Mouse (Mus musculus): Measurements from ENCODE around the gene Zcchc18.
"Not testable (repeated sequence)": the region's sequence is repeated elsewhere in the genome, so short reads cannot be mapped to it uniquely, and the experiment has no call there.

Gene Zcchc18

DNA sequence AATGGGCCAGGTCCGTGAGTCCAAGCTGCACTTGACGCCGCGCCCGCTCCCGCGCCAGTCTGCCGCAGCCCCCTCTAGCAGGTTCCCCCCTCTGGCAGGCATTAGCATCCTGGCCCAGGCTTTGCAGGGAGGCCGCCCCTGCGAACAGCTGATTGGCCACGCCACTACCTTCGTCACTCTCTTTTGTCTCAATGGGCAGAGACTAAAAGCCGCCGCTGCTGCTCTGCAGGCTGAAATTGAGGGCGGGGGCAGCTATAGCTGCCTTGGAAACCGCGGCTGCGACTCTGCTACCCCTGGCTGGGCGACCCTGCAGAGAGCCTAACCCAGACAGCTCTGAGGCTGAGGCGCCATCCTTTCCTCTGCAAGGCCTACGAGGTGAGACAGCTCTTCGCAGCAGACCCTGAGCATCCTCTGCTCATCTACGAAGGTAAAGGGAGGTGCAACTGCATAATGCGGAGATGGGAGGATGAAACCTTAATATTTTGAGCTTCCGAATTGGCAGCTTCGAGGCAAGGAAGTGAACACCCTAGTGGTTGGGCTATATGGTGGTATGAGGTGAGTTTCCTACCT lies at the start of gene Zcchc18:
Gene Zcchc18 (plus strand): TSS at position 178 of the 570 bp plus-strand sequence.
- peak; percentile 58 for DNase-seq (ENCODE audit: low read depth, low spot score)

DNA sequence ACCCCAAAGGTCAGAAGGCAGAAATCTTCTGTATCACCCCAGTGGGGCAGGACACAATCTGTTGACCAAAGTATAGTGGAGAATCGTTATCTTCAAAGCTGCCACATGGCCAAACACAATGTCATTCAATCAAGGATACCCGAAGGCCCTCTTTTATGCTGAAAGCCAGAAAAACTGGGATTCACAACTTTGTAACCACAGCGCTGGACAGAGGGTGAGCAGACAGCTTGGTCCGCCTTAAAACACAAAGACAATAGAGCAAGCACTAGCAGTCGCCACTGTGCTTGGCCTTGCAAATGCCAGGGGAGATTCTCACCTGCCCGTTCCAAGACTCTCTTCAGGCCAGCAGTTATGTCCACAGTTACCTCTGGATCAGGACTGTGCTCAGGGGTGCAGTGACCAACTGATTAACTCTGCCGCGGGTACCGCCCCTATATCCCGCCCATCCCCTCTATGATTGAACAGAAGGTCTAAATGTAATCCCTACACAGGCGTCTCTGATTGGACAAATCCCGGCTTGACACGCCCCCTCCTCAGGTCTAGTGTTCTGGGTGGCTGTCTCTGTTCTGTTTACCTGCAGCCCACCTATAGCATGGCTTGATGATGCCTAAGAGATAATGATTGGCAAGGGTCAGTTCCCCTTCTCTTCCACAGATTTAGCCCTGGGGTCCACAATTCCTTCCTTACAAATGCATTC lies 35.2 kb upstream of the Zcchc18 start:
- peak; percentile 61 for DNase-seq (ENCODE audit: low read depth, low spot score)

DNA sequence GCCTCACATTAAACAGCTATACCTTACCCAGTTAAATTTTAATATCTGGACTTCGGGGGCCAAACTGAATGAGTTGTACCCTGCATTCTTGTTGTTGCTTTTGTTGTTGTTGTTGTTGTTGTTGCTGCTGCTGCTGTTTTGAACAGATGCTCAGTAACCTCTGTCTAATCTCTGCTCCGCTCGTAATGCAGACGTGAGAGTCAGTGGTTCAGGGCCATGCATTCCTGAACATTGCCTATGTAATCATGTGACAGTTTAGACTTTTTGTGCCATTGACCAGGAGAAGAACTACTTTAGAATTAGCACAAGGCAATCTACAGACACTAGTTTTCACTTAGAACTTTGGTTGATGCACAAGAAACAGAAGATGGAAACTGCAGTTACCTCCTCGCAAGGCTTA lies 34.7 kb upstream of the Zcchc18 start:
- not testable (repeated sequence) for DNase-seq (ENCODE audit: low read depth, low spot score)

DNA sequence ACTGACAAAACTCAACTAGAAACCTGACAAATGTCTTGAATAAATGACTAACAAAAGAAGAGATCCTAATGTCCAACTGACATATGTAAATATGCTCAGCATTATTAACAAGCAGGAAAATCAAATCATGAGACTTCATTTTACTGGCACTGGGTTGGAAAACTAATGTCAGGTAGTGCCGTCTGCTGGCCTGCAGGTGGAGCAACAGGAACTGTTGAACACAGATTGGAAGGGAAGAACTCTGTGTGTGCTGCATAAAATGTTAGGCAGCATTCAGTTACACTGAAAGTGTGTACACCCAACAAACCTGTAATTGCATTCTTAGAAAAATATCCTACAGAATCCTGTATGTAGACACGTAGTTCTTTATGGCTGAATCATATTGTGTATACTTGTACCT lies 33.3 kb upstream of the Zcchc18 start:
- DNase-seq (ENCODE audit: low read depth, low spot score) = no peak

DNA sequence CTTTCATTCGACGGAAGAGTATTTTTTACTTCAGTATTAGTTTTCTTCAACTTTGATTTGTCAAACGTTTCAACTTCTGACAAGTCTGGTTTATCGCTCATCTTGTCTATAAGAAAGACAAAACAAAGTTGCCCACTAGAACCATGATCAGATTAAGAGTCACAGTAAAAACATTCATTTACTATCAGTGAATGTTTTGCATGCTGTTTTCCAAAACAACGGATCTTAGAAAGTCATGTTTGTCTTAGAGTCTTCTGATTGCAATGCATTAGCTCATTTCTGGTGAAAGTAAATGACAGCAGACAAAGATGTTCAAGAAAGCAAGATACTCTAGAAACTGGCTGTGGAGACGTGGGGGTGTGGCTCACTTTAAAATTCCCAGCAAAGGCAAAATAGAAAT lies 17.6 kb upstream of the Zcchc18 start, which contains the start of gene Tmsb15b2:
Gene Tmsb15b2 (minus strand): TSS at position 101 of the 400 bp plus-strand sequence.
- not testable (repeated sequence) for DNase-seq (ENCODE audit: low read depth, low spot score)

DNA sequence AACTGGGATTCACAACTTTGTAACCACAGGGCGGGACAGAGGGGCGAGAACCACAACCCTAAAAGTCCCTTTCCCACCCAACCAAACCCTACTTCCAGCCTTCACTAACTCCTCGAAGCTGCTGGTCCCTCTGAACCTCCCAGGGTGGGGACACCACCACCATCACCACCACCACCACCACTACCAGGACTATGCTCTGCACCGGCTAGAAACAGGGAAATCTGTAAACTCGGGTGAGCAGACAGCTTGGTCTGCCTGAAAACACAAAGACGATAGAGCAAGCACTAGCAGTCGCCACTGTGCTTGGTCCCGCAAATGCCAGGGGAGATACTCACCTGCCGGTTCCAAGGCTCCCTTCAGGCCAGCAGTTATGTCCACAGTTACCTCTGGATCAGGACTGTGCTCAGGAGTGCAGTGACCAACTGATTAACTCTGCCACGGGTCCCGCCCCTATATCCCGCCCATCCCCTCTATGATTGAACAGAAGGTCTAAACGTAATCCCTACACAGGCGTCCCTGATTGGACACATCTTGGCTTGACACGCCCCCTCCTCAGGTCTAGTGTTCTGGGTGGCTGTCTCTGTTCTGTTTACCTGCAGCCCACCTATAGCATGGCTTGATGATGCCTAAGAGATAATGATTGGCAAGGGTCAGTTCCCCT lies 16.4 kb upstream of the Zcchc18 start, which contains the start of the genes Tmsb15l and Tmsb15b1:
Gene Tmsb15l (minus strand): TSS at position 446 of the 661 bp plus-strand sequence.
Gene Tmsb15b1 (minus strand): TSS at position 451 of the 661 bp plus-strand sequence.
- DNase-seq (ENCODE audit: low read depth, low spot score) = peak; percentile 73

DNA sequence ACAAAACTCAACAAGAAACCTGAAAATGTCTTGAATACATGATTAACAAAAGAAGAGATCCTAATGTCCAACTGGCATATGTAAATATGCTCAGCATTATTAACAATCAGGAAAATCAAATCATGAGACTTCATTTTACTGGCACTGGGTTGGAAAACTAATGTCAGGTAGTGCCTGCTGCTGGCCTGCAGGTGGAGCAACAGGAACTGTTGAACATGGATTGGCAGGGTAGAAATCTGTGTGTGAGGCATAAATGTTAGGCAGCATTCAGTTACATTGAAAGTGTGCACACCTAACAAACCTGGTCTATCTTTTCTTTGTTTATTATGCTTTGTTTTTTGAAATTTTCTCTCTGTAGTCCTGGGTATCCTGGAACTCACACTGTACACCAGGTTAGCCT lies 14.3 kb upstream of the Zcchc18 start:
- no peak for DNase-seq (ENCODE audit: low read depth, low spot score)

DNA sequence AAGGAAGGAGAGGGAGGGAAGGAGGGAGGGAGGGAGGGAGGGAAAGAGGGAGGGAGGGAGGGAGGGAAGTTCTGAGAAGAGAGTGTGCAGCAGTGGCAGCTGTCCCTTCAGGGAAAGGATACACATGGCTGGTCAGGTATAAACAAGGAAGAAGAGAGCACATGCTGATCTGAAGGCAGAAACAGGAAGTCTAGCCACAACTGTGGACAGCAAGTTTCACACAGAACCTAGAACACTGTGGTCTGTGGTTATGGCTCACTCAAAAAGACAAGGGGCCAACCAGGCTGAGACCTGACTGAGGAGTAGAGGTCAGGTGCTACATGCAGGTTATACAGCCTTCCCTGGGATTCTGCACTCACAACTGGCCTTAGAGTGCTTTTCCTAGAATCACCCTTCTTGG lies 6.9 kb upstream of the Zcchc18 start:
- DNase-seq (ENCODE audit: low read depth, low spot score) = no peak

DNA sequence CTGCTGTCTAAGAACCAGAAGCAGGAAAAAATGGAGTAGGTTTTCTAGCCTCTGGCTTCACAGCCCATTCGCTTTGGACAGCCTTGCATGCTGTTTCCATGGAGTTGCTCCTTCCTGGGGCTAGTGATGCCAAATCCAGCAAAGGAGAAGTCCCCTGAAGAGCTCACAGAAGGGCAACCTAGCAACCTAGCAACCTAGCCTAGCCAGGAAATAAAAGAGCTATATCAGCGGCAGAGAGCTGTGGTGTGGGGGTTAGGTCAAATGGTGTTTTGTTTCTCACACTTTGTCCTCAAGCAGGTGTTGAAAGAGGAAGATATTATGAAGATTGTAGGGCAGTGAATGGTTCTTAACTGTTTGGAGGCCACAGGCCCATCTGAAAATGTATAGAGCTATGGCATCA lies 1.7 kb upstream of the Zcchc18 start:
- DNase-seq (ENCODE audit: low read depth, low spot score) = no peak

DNA sequence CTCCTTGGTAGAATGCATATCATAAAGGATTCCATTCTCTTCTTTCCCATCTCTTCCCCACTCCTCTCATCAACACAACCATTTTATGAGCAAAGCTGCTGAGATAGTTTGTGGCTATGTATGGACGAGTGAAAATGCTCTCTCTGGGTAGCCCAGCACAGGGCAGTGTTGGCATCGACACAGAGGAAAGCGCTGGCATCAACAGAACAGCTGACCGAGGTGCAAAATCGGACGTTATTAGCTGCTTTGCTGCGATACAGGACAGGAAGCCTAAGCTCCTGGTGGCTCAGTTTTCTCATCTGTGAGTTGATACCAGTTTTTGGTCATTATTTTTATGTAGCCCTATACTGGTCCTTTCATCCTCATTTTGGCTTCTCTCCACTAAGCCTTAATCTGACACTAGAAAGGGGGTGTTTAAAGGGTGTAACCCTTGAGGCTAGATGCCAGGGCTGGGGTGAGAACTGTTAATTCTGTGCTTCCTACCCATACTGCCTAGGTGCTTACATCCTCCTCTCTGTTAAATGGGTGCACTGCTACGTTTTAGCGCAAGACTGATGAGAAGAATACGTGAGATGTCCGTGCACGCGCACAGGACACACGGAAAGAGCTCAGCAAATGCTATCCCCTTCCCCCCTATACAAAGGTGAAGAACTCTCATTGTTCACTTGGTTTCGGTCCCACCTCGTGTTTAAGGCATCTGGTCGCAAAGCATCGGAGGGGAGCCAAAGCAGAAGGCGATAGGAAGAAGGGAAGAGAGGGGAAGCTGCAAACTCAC lies 577 bp upstream of the Zcchc18 start:
- no peak for DNase-seq (ENCODE audit: low read depth, low spot score)

DNA sequence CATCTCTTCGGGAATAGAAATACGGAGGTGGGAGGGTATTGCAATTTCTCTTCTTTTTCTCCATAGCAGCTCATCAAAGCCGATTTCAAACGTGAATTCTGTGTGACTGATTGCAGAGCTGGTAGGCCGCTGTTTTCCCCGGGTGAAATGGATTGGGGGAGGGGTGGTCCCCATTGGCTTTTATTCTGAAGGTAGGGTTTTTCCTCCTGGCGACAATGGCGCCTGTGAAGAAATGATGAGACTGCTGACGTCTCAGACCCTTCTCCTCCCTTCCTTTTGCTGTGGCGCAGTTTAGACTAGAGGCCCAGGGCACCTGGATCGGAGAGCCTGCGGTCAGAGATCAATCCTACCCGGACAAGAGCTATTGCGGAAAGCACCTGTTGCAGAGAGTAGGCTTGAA lies 686 bp downstream of the Zcchc18 start:
- no peak for DNase-seq (ENCODE audit: low read depth, low spot score)

DNA sequence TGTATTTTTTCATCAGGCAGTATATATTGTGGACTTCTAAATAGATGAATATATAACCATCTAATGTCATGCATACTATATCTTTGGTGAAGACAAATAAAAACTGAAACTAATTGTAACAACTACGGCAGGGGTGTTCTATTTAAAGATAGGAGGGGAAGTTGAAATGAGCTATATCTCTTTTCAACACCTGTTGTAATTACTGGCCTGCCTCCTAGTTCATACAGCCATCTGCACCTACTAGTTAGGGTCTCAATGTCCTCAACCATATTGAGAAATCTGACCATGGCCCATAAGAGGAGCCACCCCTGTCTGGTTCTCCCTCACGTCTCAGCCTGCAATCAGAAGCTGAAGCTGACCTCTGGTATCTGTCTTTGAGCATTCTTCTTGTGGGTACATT lies 3.3 kb downstream of the Zcchc18 start:
- no peak for DNase-seq (ENCODE audit: low read depth, low spot score)

DNA sequence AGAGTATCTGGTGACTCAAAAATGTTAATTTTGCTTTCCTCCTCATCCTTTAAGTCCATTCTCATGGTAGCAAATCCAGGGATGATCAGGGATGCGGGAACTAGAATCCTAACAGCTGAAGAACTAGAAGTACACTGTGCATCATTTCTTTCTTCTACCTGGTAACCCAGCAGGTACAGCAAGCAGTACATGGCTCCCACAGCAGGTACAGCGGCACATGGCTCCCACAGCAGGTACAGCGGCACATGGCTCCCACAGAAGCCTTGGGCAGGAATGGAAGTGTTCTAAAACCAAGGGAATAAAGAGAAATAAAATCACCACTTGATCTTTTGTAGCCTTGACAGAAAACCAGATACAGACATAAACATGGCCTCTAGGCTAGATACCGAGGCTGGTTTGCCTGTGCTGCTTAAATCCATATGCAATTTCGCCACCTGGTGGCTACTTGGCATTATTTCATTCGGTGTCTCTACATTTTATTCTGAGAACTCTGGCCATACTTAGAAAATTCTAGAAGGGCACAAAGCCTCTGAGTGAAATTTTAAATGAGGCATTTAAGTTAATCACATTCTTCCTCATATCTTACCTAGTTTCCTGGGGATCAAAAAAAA lies 22.2 kb downstream of the Zcchc18 start:
- DNase-seq (ENCODE audit: low read depth, low spot score) = peak; percentile 52

DNA sequence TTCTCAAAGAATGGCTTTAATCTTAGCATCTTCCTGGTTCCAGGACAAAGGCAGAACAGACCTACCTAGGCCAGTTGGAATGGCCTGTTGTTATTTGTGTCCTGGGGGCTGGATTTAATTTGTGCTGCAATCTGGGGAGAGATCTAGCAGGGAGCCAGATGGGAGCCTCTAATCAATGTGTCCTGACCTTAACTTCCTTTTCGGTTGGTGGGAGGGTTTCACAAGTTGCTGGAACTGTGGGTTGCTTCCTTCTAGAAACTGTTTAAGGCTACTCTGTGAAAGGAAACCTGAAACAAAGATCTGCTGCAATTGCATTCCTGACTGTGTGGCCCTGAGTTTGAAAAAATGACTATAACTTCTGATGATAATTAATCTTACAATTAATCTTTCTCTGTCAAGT lies 24.7 kb downstream of the Zcchc18 start:
- DNase-seq (ENCODE audit: low read depth, low spot score) = no peak

DNA sequence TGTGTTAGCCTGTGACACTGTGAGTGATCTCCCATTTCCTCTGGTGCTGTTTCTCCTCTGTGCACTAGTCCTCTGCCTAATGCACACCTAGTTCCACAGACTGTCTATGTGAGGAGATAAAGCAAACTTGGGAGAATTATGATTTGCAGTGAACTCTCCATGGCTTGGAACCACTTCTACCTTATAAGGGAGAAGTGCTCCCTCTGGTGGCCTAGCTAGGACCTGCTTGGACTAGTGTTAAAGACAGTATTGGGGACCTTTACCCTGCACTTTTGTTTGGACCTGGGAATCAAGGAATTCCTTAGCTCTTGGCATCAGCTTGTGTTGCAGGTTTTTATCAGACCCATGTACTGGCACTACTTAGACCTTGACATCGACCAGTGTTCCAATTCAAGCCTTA lies 26.4 kb downstream of the Zcchc18 start:
- peak; percentile 42 for DNase-seq (ENCODE audit: low read depth, low spot score)

DNA sequence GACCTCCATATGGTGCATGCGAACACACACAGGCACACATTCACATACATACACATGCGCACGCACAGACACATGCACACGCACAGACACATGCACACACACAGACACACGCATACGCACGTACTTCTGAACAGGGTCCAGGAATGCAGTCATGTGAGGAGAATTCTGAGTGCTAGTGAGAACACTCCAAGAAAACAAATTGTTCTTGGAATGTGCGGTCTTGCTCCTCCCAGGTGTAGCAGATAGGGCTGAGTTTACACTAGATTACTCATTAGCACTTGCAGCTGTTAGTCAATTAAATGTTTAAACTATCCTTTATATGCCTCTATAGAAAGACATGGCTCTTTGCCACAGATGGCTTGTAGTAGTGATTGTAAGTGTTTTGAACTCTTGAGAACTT lies 38.0 kb downstream of the Zcchc18 start:
- no peak for DNase-seq (ENCODE audit: low read depth, low spot score)

DNA sequence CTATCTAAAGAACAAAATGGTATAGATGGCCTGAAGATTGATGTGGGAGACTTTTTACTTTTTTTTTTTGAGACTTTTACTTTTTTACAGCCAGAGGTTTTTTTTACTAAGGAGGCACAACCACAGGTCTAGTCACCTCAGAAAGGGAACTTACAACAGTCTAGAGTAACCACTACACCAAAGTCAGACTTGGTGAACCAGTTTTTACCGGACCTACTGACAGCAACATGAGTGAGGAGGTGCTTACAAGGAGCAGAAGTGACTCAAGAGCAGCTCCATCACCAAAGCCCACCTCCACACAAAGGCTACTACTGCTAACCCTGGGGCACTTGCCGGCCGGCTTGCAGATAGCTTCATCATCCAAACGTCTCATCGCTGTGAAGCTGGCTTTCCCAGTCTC lies 38.8 kb downstream of the Zcchc18 start:
- DNase-seq (ENCODE audit: low read depth, low spot score) = no peak

DNA sequence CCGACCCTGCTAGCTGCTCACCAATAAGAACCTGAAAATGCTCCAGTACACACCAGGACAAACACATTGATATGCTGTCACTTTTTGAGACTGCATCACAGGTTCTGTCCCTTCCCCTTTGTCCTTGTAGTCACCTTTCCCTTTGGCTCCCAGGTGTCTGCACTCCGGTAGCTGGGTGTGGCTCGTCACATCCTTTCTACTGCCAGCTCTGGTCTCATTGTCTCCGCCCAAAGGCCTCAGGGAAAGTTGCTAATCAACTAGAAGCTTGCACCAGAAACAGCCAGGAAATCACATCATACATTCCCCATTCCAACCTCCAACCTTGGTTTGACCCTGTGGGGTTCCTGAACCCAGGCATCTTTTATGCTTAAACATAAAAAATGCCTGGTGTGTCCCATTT lies 41.4 kb downstream of the Zcchc18 start:
- no peak for DNase-seq (ENCODE audit: low read depth, low spot score)

DNA sequence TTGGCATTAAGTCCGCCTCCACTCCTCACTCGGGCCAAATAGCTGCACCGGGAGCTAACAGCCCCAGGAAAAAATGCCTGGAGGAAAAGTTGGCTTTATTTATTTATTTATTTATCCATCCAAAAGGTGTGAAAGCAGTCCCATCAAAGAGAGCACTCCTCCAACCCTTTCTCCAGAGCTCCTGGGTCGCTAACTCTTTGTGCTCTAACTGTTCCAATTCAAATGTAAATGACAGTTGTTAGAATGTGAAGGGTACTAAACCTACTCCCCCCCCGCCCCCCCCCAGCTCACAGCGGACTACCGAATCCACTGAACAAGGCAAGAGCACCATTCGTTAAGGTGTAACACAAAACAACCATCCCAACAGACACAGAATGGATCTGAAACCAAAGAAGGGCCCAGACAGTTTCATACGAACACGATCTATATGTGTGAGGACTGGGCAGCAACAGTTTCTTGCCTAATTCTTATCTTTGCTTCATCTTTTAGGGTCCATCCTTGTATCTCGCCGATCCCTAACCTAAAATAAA lies 44.6 kb downstream of the Zcchc18 start:
- no peak for DNase-seq (ENCODE audit: low read depth, low spot score)

DNA sequence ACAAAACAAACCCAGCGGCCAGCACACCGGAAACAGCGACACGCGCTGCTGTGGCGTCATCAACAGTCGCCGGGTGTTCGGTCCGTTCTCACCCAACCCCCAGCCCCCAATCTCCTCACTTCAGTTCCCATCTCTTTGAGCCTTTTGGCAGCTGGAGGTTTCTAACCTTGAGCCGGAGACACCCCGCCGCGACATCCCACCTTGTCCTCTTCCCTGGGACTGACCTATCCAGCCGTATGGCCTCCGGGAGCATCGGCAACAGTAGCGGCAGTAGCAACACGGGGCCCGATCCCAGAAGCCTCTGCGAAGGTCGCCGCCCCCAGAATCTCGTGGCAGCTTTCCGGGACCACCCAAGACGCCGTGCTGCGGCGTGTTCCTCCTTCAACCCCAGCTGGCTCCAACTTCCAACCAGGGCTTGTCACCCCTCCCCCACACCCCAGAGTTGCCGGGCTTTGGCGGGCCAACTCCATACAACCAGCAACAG lies 45.1 kb downstream of the Zcchc18 start, which contains the start of gene Slc25a53:
Gene Slc25a53 (minus strand): TSS at position 303 of the 484 bp plus-strand sequence.
- peak; percentile 69 for DNase-seq (ENCODE audit: low read depth, low spot score)

DNA sequence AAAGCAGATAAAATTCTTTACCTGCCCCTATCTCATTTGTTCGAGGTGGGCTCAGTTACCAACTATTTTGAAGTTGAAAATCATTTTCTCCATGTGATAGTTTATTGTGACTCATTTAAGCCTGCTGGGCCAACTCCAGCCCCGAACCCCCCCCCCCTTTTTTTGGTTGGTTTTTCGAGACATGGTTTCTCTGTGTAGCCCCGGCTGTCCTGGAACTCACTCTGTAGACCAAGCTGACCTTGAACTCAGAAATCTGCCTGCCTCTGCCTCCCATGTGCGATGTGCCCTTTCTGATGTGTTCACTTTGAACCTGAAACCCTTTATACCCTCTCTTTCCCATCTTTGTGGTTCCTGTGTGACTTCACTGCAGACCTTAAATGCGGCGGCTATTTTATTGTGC lies 45.5 kb downstream of the Zcchc18 start:
- DNase-seq (ENCODE audit: low read depth, low spot score) = no peak
